ENCODE assay signal across 19 mouse cellular contexts in genomic region chr14:23134723-23135122, GRCm38 (mm10).
"Had no signal": no experiment of that assay in that cellular context is flagged by ENCODE, and none has a peak within 500 bp of the region (broad histone marks: within the 10 kb centered on the region; RNA-seq: fewer than 3 reads in every experiment).

No protein-coding gene starts in this region.

- ATAC-seq: midbrain, embryonic 16.5 days had no signal

- H3K4me1 ChIP-seq: midbrain, embryonic 10.5 days; midbrain, embryonic 12.5 days; neural tube, embryonic 13.5 days; neural tube, embryonic 15.5 days had no signal

- DNase-seq: lung, adult 18-20 months; lung, embryonic 14.5 days; lung, postnatal 10 days; lung, postnatal 4 days; midbrain, embryonic 14.5 days; retina, postnatal 1 day; right cerebral cortex, adult 18-20 months; right cerebral cortex, postnatal 25 days; right cerebral cortex, postnatal 4 days; spleen, adult 18-20 months; thymus, adult 18-20 months; thymus, postnatal 14 days; thymus, postnatal 36 days had no signal

- H3K27ac ChIP-seq: midbrain, embryonic 10.5 days; midbrain, embryonic 12.5 days; neural tube, embryonic 13.5 days; neural tube, embryonic 15.5 days had no signal

- H3K36me3 ChIP-seq: midbrain, embryonic 10.5 days; midbrain, embryonic 12.5 days; neural tube, embryonic 13.5 days; neural tube, embryonic 15.5 days had no signal

- H3K4me3 ChIP-seq: midbrain, embryonic 10.5 days; midbrain, embryonic 12.5 days; myocyte; neural tube, embryonic 13.5 days; neural tube, embryonic 15.5 days had no signal

- H3K27me3 ChIP-seq: midbrain, embryonic 12.5 days; neural tube, embryonic 13.5 days; neural tube, embryonic 15.5 days had no signal

- H3K9me3 ChIP-seq: midbrain, embryonic 10.5 days; midbrain, embryonic 12.5 days; neural tube, embryonic 13.5 days; neural tube, embryonic 15.5 days had no signal

- H3K9ac ChIP-seq: lung, embryonic 14.5 days; midbrain, embryonic 12.5 days; neural tube, embryonic 13.5 days; neural tube, embryonic 15.5 days had no signal

- H3K4me2 ChIP-seq: lung, embryonic 14.5 days; midbrain, embryonic 12.5 days; neural tube, embryonic 13.5 days; neural tube, embryonic 15.5 days had no signal
